In the genomic region with DNA sequence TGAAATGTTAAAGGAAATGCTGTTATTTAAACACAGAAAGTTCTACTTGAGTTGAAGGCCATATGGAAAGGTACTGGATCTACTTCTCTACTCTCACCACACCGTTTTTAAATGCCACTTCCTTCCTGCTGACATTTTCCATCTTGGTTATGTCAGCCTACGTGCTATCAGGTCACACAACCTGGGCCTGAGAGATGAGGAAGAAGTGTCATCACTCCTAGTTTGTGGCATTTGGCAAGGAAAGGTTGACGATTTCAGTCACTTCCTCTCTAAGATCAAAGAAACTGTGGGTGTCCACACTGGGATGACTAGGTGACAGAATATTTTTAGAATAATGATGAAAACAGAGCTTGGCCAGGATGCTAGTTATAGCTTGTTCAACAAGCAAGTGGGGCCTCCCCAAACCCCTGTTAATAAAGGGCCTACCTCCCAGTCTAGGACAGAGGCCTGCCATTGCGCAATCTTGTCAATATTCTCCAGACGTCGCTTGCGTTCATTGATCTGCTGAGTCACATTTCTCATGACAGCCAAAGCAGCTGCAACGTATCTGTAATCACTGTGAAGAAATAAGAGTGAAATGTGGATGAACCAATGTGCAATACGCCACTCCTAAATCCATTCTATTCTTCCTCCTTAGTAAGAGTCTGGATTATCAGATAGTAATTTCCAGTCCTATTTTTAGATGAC, we compare ENCODE assay signal across 21 mouse cellular contexts. TPM values are rescaled to one million over a fixed set of nuclear protein-coding genes. Genes with fewer than 3 reads are reported as not detected.
A peak's percentile ranks its signal among the peaks of the same experiment; 100 is the strongest.
DNase-seq lines count a peak whose midpoint lies in the region; ATAC-seq and TF ChIP-seq lines count a peak whose summit lies in the region.
"Had no signal": no experiment of that assay in that cellular context is flagged by ENCODE, and none has a peak within 500 bp of the region (broad histone marks: within the 10 kb centered on the region; RNA-seq: fewer than 3 reads in every experiment).

No protein-coding gene starts in this region.

- no peak overlapping the region for H3K4me2 ChIP-seq in liver, postnatal 0 days (ENCODE audit: low read depth, low read length)
- H3K4me2 ChIP-seq: forebrain, embryonic 13.5 days; heart, embryonic 13.5 days; limb, embryonic 13.5 days had no signal

- WGBS in liver, postnatal 0 days (ENCODE audit: insufficient replicate concordance), result 52% methylated on average over 9 of the region's 9 CpGs
- WGBS in forebrain, embryonic 10.5 days, result 94% methylated on average over 9 of the region's 9 CpGs

- DNase-seq in liver, postnatal 0 days, result peak; percentile 10
- DNase-seq in liver (no peak), MEL-GATA-1-ER (ENCODE audit: extremely low read depth, low read depth) (peak; percentile 80)
- peak; percentile 34 for DNase-seq in CD4-positive helper T cell, adult 2 months (ENCODE audit: low read depth, low spot score)
- DNase-seq in retina, postnatal 1 day, result no peak
- DNase-seq in heart, postnatal 4 days, result no peak
- DNase-seq in forebrain, embryonic 10.5 days (ENCODE audit: extremely low spot score, low spot score), result no peak
- DNase-seq: adrenal gland, adult 2 months; B cell, adult 2 months; cerebellum, adult 8-10 months; gastrocnemius, postnatal 25 days; kidney, adult 18-20 months; right cerebral cortex, adult 18-20 months; thymus, postnatal 36 days had no signal

- no peaks in the 10 kb centered on the region for H3K4me1 ChIP-seq in liver, postnatal 0 days (ENCODE audit: insufficient read depth)
- no peaks in the 10 kb centered on the region for H3K4me1 ChIP-seq in forebrain, embryonic 10.5 days
- H3K4me1 ChIP-seq: forebrain, embryonic 13.5 days; heart, embryonic 13.5 days; limb, embryonic 13.5 days had no signal

- TF ChIP-seq EP300 in liver, postnatal 0 days (IDR thresholded peaks at IDR 0.05; ENCODE audit: low read depth), result no peak

- no peak for ATAC-seq in liver, postnatal 0 days
- ATAC-seq in inflammation-experienced regulatory T-cells, adult 6 months, result peak; percentile 64
- ATAC-seq: forebrain, embryonic 13.5 days; hindbrain, embryonic 16.5 days; midbrain, embryonic 16.5 days had no signal

- H3K4me3 ChIP-seq in liver, postnatal 0 days (ENCODE audit: low read depth, low read length), result no peak overlapping the region
- H3K4me3 ChIP-seq in forebrain, embryonic 10.5 days, result no peak overlapping the region
- H3K4me3 ChIP-seq: forebrain, embryonic 13.5 days; heart, embryonic 13.5 days; limb, embryonic 13.5 days had no signal

- no peaks in the 10 kb centered on the region for H3K36me3 ChIP-seq in liver, postnatal 0 days (replicated peaks; ENCODE audit: insufficient read depth, low read length)
- H3K36me3 ChIP-seq in forebrain, embryonic 10.5 days (replicated peaks), result no peaks in the 10 kb centered on the region
- H3K36me3 ChIP-seq: heart, embryonic 13.5 days; limb, embryonic 13.5 days had no signal

- H3K27ac ChIP-seq in liver, postnatal 0 days (ENCODE audit: low read depth), result no peak overlapping the region
- H3K27ac ChIP-seq in forebrain, embryonic 10.5 days, result no peak overlapping the region
- H3K27ac ChIP-seq: forebrain, embryonic 13.5 days; heart, embryonic 13.5 days; kidney, postnatal 0 days; limb, embryonic 13.5 days had no signal

- TF ChIP-seq CTCF in liver, postnatal 0 days (IDR thresholded peaks at IDR 0.05; ENCODE audit: low read depth), result no peak

- no peak overlapping the region for H3K9ac ChIP-seq in liver, postnatal 0 days (replicated peaks)
- H3K9ac ChIP-seq: forebrain, embryonic 13.5 days; heart, embryonic 13.5 days; limb, embryonic 13.5 days had no signal

- no peaks in the 10 kb centered on the region for H3K27me3 ChIP-seq in liver, postnatal 0 days (ENCODE audit: insufficient read depth, low read length)
- peaks cover 17% of the 10 kb centered on the region for H3K27me3 ChIP-seq in forebrain, embryonic 10.5 days (ENCODE audit: poor library complexity, severe bottlenecking)
- H3K27me3 ChIP-seq: forebrain, embryonic 13.5 days; heart, embryonic 13.5 days had no signal

- no peaks in the 10 kb centered on the region for H3K9me3 ChIP-seq in liver, postnatal 0 days (ENCODE audit: low read length)
- H3K9me3 ChIP-seq in forebrain, embryonic 10.5 days, result no peaks in the 10 kb centered on the region
- H3K9me3 ChIP-seq: forebrain, embryonic 13.5 days; heart, embryonic 13.5 days; limb, embryonic 13.5 days had no signal

RNA-seq across cellular contexts. Expression of a gene that starts 50.7 kb away (rescaled TPM):
- polyA plus RNA-seq in liver, postnatal 0 days (2015; fragmentation: Nextera tagmentation; extraction: Ambion mirVana), result 0.64 and 0.81 TPM in 2 replicates
- under 1 TPM; 0.44 to 0.73 (median 0.61) TPM for polyA plus RNA-seq in inflammation-experienced regulatory T-cells, adult 6 months (2017; shearing (Covaris generic))
- 1 to 10 TPM; 3.0 to 3.5 TPM for total RNA-seq in heart, postnatal 4 days (2021)
- polyA plus RNA-seq in forebrain, embryonic 10.5 days (2016; fragmentation: Nextera tagmentation; extraction: Ambion mirVana), result 7.7 and 8.2 TPM in 2 replicates

Comparison
In these comparisons a context has a peak if more than half of its experiments do, and no peak if none do; other contexts are left out.
1. DNase-seq: peak in liver, postnatal 0 days (single experiment), CD4-positive helper T cell, adult 2 months (single experiment) and MEL-GATA-1-ER (single experiment); none in liver (single experiment), retina, postnatal 1 day (single experiment), heart, postnatal 4 days (single experiment) and forebrain, embryonic 10.5 days (single experiment).